Mouse (Mus musculus) hindbrain, postnatal 0 days (tissue): ENCODE measurements around the gene BC055324. TPM values are rescaled to one million over a fixed set of nuclear protein-coding genes. Genes with fewer than 3 reads are reported as not detected.

Experiments used
- ATAC-seq: fragments of 200-750 bp; cut with Nextera tagmentation; 2 replicates; pipeline ENCODE4 v1.8.0; 2017; ENCODE audit warnings: mild to moderate bottlenecking, moderate TSS enrichment, moderate library complexity
- DNase-seq: peaks from one replicate; pipeline ENCODE4 v3.0.0-alpha.2; 2015; ENCODE audit warnings: low spot score
- H3K27ac ChIP-seq: fragments of 300-500 bp; sonication (generic); 2 replicates; pipeline ENCODE4 v1.5.1; 2014; ENCODE audit warnings: mild to moderate bottlenecking
- H3K27me3 ChIP-seq: fragments of 300-500 bp; sonication (generic); 2 replicates; pipeline ENCODE4 v1.6.1; 2014; ENCODE audit warnings: low read length, mixed read lengths; ENCODE audit not compliant: insufficient read depth
- H3K36me3 ChIP-seq: fragments of 300-500 bp; sonication (generic); 2 replicates; pipeline ENCODE4 v1.6.1; 2014; ENCODE audit warnings: low read length, mixed read lengths; ENCODE audit not compliant: insufficient read depth
- H3K4me1 ChIP-seq: fragments of 300-500 bp; sonication (generic); 2 replicates; pipeline ENCODE4 v1.6.1; 2014; ENCODE audit warnings: antibody characterized with exemption, low read length, mixed read lengths; ENCODE audit not compliant: insufficient read depth
- H3K4me2 ChIP-seq: fragments of 300-500 bp; sonication (generic); 2 replicates; pipeline ENCODE4 v1.6.1; 2014; ENCODE audit warnings: low read depth, mild to moderate bottlenecking, low read length, moderate library complexity, mixed read lengths
- H3K4me3 ChIP-seq: fragments of 300-500 bp; sonication (generic); 2 replicates; pipeline ENCODE4 v1.5.1; 2014; ENCODE audit warnings: low read length
- H3K9ac ChIP-seq: fragments of 300-500 bp; sonication (generic); replicated peaks from 2 replicates; pipeline ENCODE4 v1.6.1; 2014; ENCODE audit warnings: mild to moderate bottlenecking, low read length, moderate library complexity, mixed read lengths
- H3K9me3 ChIP-seq: fragments of 300-500 bp; sonication (generic); 2 replicates; pipeline ENCODE4 v1.6.1; 2016; ENCODE audit warnings: low read length, mixed read lengths
- CTCF ChIP-seq: IDR thresholded peaks from 2 replicates; pipeline ENCODE4 v1.5.1; 2016; ENCODE audit warnings: antibody characterized with exemption, control low read depth, low read depth
- WGBS: fragments of 180-500 bp; shearing (Covaris S2); extraction: QIAGEN DNeasy Blood & Tissue Kit; methylation state at CpG from one replicate; pipeline ENCODE4 v1.1.7; 2014; 5-methylcytosine and 5-hydroxymethylcytosine counted together
- polyA plus RNA-seq: library from polyadenylated mRNA; unstranded; fragments of >200 nt; fragmentation: Nextera tagmentation; extraction: Ambion mirVana; gene quantifications from 2 replicates; pipeline ENCODE4 v1.2.1, GENCODE M21; 2015
- total RNA-seq: library from RNA; depleted of rRNA; stranded (reverse); fragments of >200 nt; gene quantifications from 2 replicates; pipeline ENCODE4 v1.2.3, GENCODE M21; 2014

BC055324 gene
- total and polyA plus RNA-seq, 2 experiments from 2014 or later, result 2.2 to 6.5 TPM

DNA sequence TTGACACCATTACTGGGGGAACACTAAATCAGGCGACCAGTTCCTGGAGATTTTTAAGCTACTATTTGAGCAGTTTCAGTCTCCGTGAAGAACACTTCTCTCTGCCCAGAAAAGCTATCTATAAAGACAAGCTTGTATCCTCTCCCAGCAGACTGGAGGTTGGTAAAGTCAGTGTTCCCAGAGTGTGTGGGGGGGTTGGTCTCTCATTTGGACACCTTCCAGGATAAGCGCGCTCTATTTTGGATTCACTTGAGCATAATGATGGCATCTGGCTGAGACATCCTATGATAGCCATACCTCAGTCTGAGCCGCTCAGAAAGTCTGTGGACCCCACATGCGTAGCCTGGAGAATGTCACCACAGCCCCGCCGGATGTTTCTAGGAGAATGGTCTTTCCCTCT lies 70.5 kb downstream of the BC055324 start:
- Histone ChIP-seq H3K4me2 (no peak overlapping the region), H3K36me3 (no peaks in the 10 kb centered on the region), H3K27ac (no peak overlapping the region), H3K4me1 (no peaks in the 10 kb centered on the region), H3K4me3 (no peak overlapping the region), H3K9ac (no peak overlapping the region), H3K9me3 (no peaks in the 10 kb centered on the region), H3K27me3 (no peaks in the 10 kb centered on the region)
- ATAC-seq (no peak), DNase-seq (no peak)
- TF ChIP-seq CTCF, result no peak
- WGBS, result 70% methylated on average over 8 of the region's 8 CpGs

DNA sequence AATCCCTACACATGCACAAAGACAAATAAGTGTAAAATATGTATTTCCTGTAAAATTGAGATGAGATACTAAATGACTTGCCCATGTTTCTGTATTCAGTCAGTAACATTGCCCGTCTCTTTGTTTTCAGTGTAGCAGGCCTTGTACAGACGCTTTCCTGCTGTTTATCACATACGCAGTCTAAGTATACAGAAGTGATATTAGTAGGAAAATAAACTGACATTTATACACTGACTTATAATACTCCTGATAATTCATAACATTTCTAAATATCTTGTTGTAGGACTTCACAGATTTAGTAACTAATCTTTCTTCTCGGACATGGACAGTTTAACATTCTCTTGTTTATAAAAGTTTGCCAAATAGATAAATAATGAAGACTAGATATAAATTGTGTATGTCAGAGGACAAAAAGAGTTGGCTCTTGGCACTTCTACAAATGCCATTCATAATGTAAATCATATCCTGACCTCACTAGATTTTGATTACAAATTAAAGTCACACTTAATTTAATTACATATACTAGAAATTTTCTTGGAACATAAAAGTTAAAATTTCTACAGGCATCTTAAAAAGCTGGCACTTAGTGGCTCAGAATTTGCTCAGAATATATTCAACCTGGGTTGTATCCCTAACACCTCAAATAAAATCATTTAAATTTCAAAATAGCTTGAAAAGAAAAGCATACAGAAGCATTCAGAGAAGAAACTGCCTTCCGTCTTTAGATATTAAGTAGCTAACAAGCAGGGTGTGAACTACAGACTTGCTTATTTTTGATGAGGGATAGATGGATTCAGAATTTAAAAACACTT lies 77.0 kb downstream of the BC055324 start:
- Histone ChIP-seq H3K4me3 (no peak overlapping the region), H3K4me1 (no peaks in the 10 kb centered on the region), H3K9me3 (no peaks in the 10 kb centered on the region), H3K4me2 (no peak overlapping the region), H3K27me3 (no peaks in the 10 kb centered on the region), H3K36me3 (no peaks in the 10 kb centered on the region; the same call in 1 of the 2 replicates), H3K9ac (no peak overlapping the region), H3K27ac (no peak overlapping the region)
- ATAC-seq (no peak), DNase-seq (no peak)
- TF ChIP-seq CTCF, result no peak
- 98% methylated on average over 5 of the region's 5 CpGs for WGBS

DNA sequence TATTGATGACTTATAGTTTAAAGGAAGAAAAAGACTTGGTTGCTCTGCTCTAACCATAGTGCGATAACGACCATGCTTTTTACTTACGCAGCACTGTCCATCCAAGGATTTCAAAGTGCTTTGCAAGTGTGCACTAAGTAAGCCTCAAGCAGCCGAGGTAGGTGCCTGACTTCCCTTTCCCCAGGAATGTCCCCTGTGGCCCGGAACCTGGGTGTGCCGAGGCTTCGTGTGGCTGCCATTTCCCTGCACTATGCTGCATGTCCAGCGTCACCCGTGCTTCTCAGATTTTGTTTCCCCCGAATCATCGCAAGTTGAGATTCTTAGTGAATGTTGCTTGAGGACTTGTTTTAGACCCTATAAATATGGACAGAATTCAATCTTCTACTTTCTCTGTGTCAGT lies 82.6 kb downstream of the BC055324 start:
- Histone ChIP-seq H3K4me1 (no peaks in the 10 kb centered on the region), H3K4me2 (no peak overlapping the region), H3K27ac (no peak overlapping the region), H3K9ac (no peak overlapping the region), H3K36me3 (peaks cover 2% of the 10 kb centered on the region; the same call in 1 of the 2 replicates), H3K27me3 (no peaks in the 10 kb centered on the region), H3K4me3 (no peak overlapping the region), H3K9me3 (no peaks in the 10 kb centered on the region)
- no peak for ATAC-seq
- no peak for TF ChIP-seq CTCF
- no peak for DNase-seq
- WGBS, result 94% methylated on average over 11 of the region's 11 CpGs

DNA sequence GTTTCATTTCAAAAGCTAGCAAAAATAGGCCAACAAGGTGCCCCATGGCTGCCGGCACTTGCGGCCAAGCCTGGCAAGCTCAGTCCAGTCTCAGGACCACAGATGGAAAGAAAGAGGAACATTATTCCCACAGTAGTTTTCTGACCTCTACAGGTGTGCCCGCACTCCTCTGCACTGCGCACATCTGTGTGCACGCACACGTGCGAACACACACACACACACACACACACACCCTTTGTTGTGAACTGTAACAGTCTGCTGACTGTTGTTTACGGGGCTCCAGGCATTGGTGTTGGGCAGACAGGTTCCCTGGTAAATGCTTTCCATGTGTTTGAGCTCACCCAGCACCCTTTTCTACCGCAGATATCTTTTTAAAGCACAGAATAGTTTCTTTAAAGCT lies 83.8 kb downstream of the BC055324 start:
- no peak overlapping the region for H3K4me3 ChIP-seq
- H3K27me3 ChIP-seq, result no peaks in the 10 kb centered on the region
- H3K4me1 ChIP-seq, result no peaks in the 10 kb centered on the region
- no peak for TF ChIP-seq CTCF
- ATAC-seq (no peak), DNase-seq (no peak)
- no peak overlapping the region for H3K4me2 ChIP-seq
- WGBS, result 96% methylated on average over 9 of the region's 9 CpGs
- no peak overlapping the region for H3K27ac ChIP-seq
- H3K36me3 ChIP-seq, result 0 out of 2 replicates have a peak, but pooled peaks cover 2% of the 10 kb centered on the region
- H3K9ac ChIP-seq, result 0 out of 2 replicates have a peak overlapping the region, but pooled peaks have one; percentile 21
- no peaks in the 10 kb centered on the region for H3K9me3 ChIP-seq

DNA sequence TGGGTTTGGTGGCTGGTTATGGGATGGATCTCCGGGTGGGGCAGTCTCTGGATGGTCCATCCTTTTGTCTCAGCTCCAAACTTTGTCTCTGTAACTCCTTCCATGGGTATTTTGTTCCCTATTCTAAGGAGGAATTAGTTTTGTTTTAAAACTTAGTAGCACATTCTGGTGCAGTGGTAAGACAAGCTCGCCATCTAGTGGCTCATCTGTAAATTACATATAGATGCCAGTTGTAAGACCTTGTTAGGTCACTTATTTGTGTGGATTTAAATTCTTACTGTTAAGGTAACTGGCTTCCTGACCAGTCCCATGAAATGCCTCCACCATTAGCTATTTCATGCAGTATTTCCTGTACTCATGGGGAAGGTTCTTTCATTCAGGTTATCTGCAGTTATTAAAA lies 84.3 kb downstream of the BC055324 start:
- ATAC-seq, result peak; percentile 76
- no peaks in the 10 kb centered on the region for H3K9me3 ChIP-seq

DNA sequence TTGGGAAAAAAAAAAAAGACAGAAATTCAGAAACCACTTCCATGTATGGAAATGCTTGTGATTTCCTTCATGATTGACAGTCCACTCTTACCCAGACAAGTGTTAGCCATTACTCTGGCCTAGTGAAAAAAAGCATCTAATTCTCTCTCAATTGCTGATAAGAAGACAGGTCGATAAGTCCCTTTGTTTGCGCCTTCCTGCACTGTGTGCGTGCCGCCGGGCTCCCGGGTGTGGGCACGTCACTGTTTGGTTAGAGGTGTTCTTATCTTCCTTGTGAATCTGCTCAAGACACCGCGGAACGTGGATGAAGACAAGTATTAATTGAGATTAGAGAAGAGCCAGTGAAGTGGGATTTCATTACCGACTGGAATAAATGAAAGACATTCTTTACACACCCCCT lies 86.2 kb downstream of the BC055324 start:
- no peak; the same call in 1 of the 2 replicates for ATAC-seq

More for the DNA sequence above, 84.3 kb downstream of the BC055324 start:
- no peaks in the 10 kb centered on the region for H3K27me3 ChIP-seq
- no peak overlapping the region for H3K4me2 ChIP-seq
- H3K4me3 ChIP-seq, result no peak overlapping the region
- 13% methylated on average over 2 of the region's 2 CpGs for WGBS
- peak; percentile 77 for DNase-seq
- peak; percentile 80 for TF ChIP-seq CTCF
- H3K27ac ChIP-seq, result no peak overlapping the region
- H3K36me3 ChIP-seq, result 0 out of 2 replicates have a peak, but pooled peaks cover 2% of the 10 kb centered on the region
- H3K4me1 ChIP-seq, result no peaks in the 10 kb centered on the region
- no peak overlapping the region for H3K9ac ChIP-seq

More for the DNA sequence above, 86.2 kb downstream of the BC055324 start:
- H3K9ac ChIP-seq, result no peak overlapping the region
- no peak for DNase-seq
- H3K9me3 ChIP-seq, result no peaks in the 10 kb centered on the region
- H3K4me1 ChIP-seq, result no peaks in the 10 kb centered on the region
- 0 out of 2 replicates have a peak, but pooled peaks cover 2% of the 10 kb centered on the region for H3K36me3 ChIP-seq
- H3K4me2 ChIP-seq, result no peak overlapping the region
- no peak for TF ChIP-seq CTCF
- no peak overlapping the region for H3K27ac ChIP-seq
- no peak overlapping the region for H3K4me3 ChIP-seq
- 84% methylated on average over 11 of the region's 11 CpGs for WGBS
- no peaks in the 10 kb centered on the region for H3K27me3 ChIP-seq
